Mouse (Mus musculus): ENCODE measurements around the gene Olfr16.

DNA sequence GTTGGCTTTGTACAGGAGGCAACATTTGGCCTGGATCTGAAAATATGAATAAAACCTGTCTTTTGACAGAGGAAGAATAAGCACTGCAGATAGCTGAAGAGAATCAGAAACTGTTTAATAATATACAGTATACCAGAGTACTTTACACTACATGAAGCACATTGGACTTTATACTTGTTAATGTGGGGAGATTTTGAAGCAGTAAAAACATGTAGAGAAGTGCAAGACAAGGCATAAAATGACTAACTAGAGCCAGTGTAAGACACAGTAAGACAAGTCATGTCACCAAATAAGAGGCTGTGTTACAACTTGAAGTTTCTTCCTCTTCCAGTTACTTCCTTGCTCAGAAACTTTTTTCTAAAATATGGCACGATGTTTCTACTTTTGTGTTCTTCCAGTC is 33.1 kb upstream of the Olfr16 start:
- TF ChIP-seq CTCF (IDR thresholded peaks at IDR 0.05; ENCODE audit: low read depth, low read length): no peak
- no peak for TF ChIP-seq GATA1 (IDR thresholded peaks at IDR 0.05; ENCODE audit: borderline replicate concordance, low read length)
